Mouse (Mus musculus) E14TG2a.4 (cell line): ENCODE results near the gene Nr3c2.

Experiments used
- CTCF ChIP-seq: conservative IDR thresholded peaks from 2 replicates; pipeline ENCODE4 v1.5.1; 2014; ENCODE audit warnings: low read length
- POU5F1 ChIP-seq: IDR thresholded peaks from 2 replicates; pipeline ENCODE4 v1.6.1; 2014; ENCODE audit warnings: low read length, borderline replicate concordance

DNA sequence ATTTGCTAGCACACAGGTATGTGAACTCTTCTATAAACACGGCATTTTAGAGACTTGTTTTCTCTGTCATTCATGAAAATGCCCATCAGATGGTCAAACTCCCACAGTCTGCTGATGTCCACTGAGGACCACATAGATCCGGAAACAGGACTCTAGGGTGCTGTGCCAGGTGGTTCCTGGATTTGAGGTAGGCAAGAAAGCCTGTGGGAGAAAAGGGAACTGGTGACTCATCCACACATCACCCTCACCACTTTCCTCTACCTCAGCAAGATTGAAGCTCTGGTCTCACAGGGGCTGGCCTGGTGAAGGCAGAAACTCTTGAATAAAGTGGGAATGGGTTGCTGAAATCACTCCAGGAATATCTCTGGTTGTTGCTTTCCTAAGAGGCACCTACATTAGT, 213.5 kb downstream of the Nr3c2 start:
- TF ChIP-seq CTCF (no peak), POU5F1 (no peak)
